Mouse (Mus musculus) lung, postnatal 0 days (tissue): Measurements from ENCODE around the gene Gm49337.

Source experiments
- CTCF ChIP-seq: IDR thresholded peaks from 2 replicates; pipeline ENCODE4 v1.5.1; 2016; ENCODE audit warnings: antibody characterized with exemption, mild to moderate bottlenecking
- EP300 ChIP-seq: IDR thresholded peaks from 2 replicates; pipeline ENCODE4 v1.6.1; 2016; ENCODE audit warnings: antibody characterized with exemption, mild to moderate bottlenecking, control low read depth

GRCm38 (mm10) chr4:116220071-116220650 lies 47.0 kb downstream of the Gm49337 start:
- TF ChIP-seq CTCF (no peak), EP300 (no peak)
